Mouse (Mus musculus): ENCODE results near the gene Hoxa11.

GRCm38 (mm10) chr6:52267691-52268090, 22.1 kb upstream of the Hoxa11 start:
- TF ChIP-seq CTCF (conservative IDR thresholded peaks at IDR 0.05; ENCODE audit: low read length) = no peak
- no peak for TF ChIP-seq POU5F1 (IDR thresholded peaks at IDR 0.05; ENCODE audit: borderline replicate concordance, low read length)

Data from E14TG2a.4 (cell line).